Mouse (Mus musculus) B cell, adult 2 months (primary cell): ENCODE results near the gene Ms4a6d.
A peak's percentile ranks its signal among the peaks of the same experiment; 100 is the strongest.
"Not testable (repeated sequence)": the region's sequence is repeated elsewhere in the genome, so short reads cannot be mapped to it uniquely, and the experiment has no call there.

Experiments
- DNase-seq, 2 experiments: peaks; one replicate each; pipeline ENCODE4 v3.0.0; 2022

Gene Ms4a6d

DNA sequence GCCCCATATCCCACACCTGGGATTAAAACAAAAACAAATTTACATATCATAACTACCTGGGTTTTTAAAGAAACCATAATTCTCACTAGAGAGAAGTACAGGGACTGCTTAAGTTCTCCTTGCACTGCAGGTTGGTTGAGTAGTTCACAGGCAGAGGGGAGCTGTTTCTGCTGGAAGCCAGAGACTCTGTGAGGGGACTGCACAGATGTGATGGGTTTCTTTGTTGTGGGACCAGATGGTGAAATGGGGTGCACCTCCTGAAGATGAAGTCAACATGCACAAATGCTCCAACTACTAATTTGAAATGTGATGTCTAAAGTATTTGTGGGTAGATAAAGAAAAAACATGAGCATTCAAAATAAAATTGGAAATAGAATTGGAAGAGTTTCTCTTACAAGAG lies 56.7 kb downstream of the Ms4a6d start:
- DNase-seq, result no peak

DNA sequence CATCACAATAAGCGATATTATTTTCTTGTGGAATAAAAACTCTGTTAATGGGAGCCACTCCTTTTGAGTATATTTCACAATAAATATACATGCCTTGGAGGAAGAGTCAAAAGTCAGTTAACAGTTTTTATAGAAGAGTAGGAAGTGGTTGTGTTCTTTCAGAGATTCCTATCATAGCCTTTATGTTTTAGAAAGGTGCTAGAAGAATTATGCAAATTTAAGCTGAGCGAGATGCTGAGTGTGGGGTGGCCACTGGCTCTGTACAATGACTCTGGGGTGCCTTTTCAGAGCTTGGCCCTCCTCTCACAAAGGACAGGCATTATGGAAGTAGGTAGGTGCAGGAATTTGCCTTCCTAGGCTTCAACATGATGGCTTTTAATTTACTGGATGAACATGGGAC lies 60.3 kb downstream of the Ms4a6d start:
- not testable (repeated sequence) for DNase-seq

DNA sequence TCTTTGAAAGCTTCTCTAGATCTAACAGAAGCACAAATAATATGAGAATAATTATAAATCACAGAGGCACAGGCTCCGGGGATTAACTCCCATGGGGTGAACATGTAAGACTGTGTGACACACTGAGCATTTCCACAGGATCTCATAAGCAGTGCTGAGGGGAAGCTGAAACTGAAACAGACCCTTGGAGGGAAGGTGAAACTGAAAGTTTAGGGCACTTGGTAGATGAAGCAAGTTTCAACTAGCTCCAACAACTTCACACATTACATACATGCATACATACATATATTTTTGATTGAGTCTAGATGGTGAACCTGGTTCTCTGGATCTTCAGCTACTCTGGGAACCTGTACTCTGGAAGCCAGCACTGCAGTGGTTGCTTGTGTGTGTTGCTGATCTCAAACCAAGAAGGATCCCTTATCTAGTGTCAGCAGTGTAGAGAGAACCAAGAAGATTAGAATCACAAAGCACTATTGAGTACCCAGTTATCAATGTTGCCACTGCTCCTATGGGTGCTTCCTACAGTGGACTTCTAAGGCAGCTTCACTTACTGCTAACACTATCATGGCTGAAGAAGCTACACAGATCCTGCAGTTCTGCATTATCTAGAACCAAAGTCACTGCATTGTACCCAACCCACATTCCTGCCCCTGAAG lies 64.4 kb downstream of the Ms4a6d start:
- DNase-seq, result peak; percentile 69 to 70

DNA sequence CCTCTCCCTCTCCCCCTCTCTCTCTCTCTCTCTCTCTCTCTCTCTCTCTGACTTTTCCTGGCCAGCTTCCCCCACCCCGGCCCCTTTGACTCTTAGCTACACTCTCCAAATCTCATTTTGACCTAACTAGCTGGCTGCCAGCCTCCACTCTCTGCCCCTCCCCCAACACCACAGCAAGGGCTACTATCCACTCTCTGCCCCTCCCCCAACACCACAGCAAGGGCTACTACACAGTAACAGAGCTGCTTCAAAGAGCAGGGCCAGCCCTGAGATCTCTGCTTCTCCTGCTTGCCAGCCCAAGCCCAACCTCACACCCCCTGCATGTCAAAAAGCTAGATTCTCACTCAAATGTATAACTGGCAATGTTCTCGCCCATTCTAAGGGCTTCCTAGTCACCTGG lies 67.3 kb downstream of the Ms4a6d start:
- DNase-seq, result no peak
